Mouse (Mus musculus): ENCODE measurements at regions not wholly inside any gene's neighbourhood (a gene's known extent, or its start where the extent isn't known, plus 50 kb on each side); places are given as distances from the start of the nearest gene placed in this dataset.

GRCm38 (mm10) chr7:69577754-69578153 is 788.8 kb downstream of the Nr2f2 start:
- TF ChIP-seq CTCF (IDR thresholded peaks at IDR 0.05; ENCODE audit: low read depth) (no peak), EP300 (IDR thresholded peaks at IDR 0.05; ENCODE audit: low read depth) (no peak)
